Mouse (Mus musculus) liver, embryonic 12.5 days (tissue): ENCODE measurements around the gene Zzz3. TPM values are rescaled to one million over a fixed set of nuclear protein-coding genes. Genes with fewer than 3 reads are reported as not detected.
"Not testable (repeated sequence)": the region's sequence is repeated elsewhere in the genome, so short reads cannot be mapped to it uniquely, and the experiment has no call there.

Experiments used
- ATAC-seq: fragments of 200-750 bp; cut with Nextera tagmentation; 2 replicates; pipeline ENCODE4 v1.8.0; 2017; ENCODE audit warnings: moderate number of reproducible peaks, mild to moderate bottlenecking, moderate library complexity
- H3K27ac ChIP-seq: fragments of 300-500 bp; sonication (generic); 2 replicates; pipeline ENCODE4 v1.5.1; 2016; ENCODE audit warnings: mild to moderate bottlenecking
- H3K27me3 ChIP-seq: fragments of 300-500 bp; sonication (generic); replicated peaks from 2 replicates; pipeline ENCODE4 v1.6.1; 2016; ENCODE audit warnings: mild to moderate bottlenecking, moderate library complexity
- H3K36me3 ChIP-seq: fragments of 300-500 bp; sonication (generic); 2 replicates; pipeline ENCODE4 v1.6.1; 2016; ENCODE audit warnings: mild to moderate bottlenecking, moderate library complexity
- H3K4me1 ChIP-seq: fragments of 300-500 bp; sonication (generic); 2 replicates; pipeline ENCODE4 v1.6.1; 2016
- H3K4me2 ChIP-seq: fragments of 300-500 bp; sonication (generic); 2 replicates; pipeline ENCODE4 v1.6.1; 2016; ENCODE audit warnings: mild to moderate bottlenecking, moderate library complexity
- H3K4me3 ChIP-seq: fragments of 300-500 bp; sonication (generic); 2 replicates; pipeline ENCODE4 v1.5.1; 2016; ENCODE audit warnings: mild to moderate bottlenecking, moderate library complexity
- H3K9ac ChIP-seq: fragments of 300-500 bp; sonication (generic); 2 replicates; pipeline ENCODE4 v1.6.1; 2016; ENCODE audit warnings: mild to moderate bottlenecking, moderate library complexity
- H3K9me3 ChIP-seq: fragments of 300-500 bp; sonication (generic); replicated peaks from 2 replicates; pipeline ENCODE4 v1.6.1; 2016; ENCODE audit warnings: mild to moderate bottlenecking, moderate library complexity
- WGBS: fragments of 180-500 bp; shearing (Covaris S2); methylation state at CpG from one replicate; pipeline ENCODE4 v1.1.7; 2016; ENCODE audit not compliant: insufficient replicate concordance; 5-methylcytosine and 5-hydroxymethylcytosine counted together
- polyA plus RNA-seq: library from polyadenylated mRNA; unstranded; fragments of >200 nt; fragmentation: Nextera tagmentation; extraction: Ambion mirVana; gene quantifications from 2 replicates; pipeline ENCODE4 v1.2.1, GENCODE M21; 2016

Zzz3 gene
- polyA plus RNA-seq, 1 experiment from 2014 or later: 25.7 TPM

GRCm38 (mm10) chr3:152453163-152453562, 57.9 kb downstream of the Zzz3 start:
- H3K4me1 ChIP-seq: peaks cover 12% of the 10 kb centered on the region
- H3K9ac ChIP-seq: no peak overlapping the region
- H3K4me3 ChIP-seq: no peak overlapping the region
- H3K9me3 ChIP-seq: no peaks in the 10 kb centered on the region
- no peak for ATAC-seq
- H3K27me3 ChIP-seq: no peaks in the 10 kb centered on the region
- no peak overlapping the region for H3K4me2 ChIP-seq
- 80% methylated on average over 2 of the region's 4 CpGs for WGBS
- no peak overlapping the region for H3K27ac ChIP-seq
- H3K36me3 ChIP-seq: peaks cover 89% of the 10 kb centered on the region

GRCm38 (mm10) chr3:152457308-152458035, 62.2 kb downstream of the Zzz3 start:
- Histone ChIP-seq H3K4me3 (no peak overlapping the region), H3K9ac (no peak overlapping the region), H3K4me1 (peaks cover 12% of the 10 kb centered on the region), H3K27ac (no peak overlapping the region), H3K36me3 (peaks cover 77% of the 10 kb centered on the region), H3K27me3 (no peaks in the 10 kb centered on the region), H3K4me2 (no peak overlapping the region), H3K9me3 (no peaks in the 10 kb centered on the region)
- peak; percentile 78 for ATAC-seq
- 43% methylated on average over 2 of the region's 2 CpGs for WGBS

GRCm38 (mm10) chr3:152458875-152459274, 63.6 kb downstream of the Zzz3 start:
- H3K9ac ChIP-seq, H3K9me3 ChIP-seq, H3K4me2 ChIP-seq, H3K27me3 ChIP-seq, H3K27ac ChIP-seq, ATAC-seq, H3K4me3 ChIP-seq: not testable (repeated sequence)
- Histone ChIP-seq H3K36me3 (peaks cover 81% of the 10 kb centered on the region), H3K4me1 (peaks cover 12% of the 10 kb centered on the region)
- WGBS: 90% methylated on average over 4 of the region's 4 CpGs

GRCm38 (mm10) chr3:152460802-152461201, 65.5 kb downstream of the Zzz3 start:
- H3K27me3 ChIP-seq: no peaks in the 10 kb centered on the region
- no peak for ATAC-seq
- H3K4me1 ChIP-seq: peaks cover 12% of the 10 kb centered on the region
- H3K9me3 ChIP-seq: no peaks in the 10 kb centered on the region
- WGBS: 73% methylated on average over 4 of the region's 4 CpGs
- no peak overlapping the region for H3K4me3 ChIP-seq
- H3K9ac ChIP-seq: no peak overlapping the region
- peaks cover 62% of the 10 kb centered on the region for H3K36me3 ChIP-seq
- H3K27ac ChIP-seq: no peak overlapping the region
- no peak overlapping the region for H3K4me2 ChIP-seq

- Histone ChIP-seq H3K36me3 (peaks cover 49% of the 10 kb centered on the region), H3K4me1 (peaks cover 7% of the 10 kb centered on the region), H3K27me3 (no peaks in the 10 kb centered on the region), H3K4me3 (no peak overlapping the region), H3K4me2 (no peak overlapping the region), H3K9me3 (no peaks in the 10 kb centered on the region), H3K27ac (no peak overlapping the region), H3K9ac (no peak overlapping the region)
- no peak for ATAC-seq
- 84% methylated on average over 10 of the region's 10 CpGs for WGBS
Measured at GRCm38 (mm10) chr3:152462038-152462547, 66.8 kb downstream of the Zzz3 start.

GRCm38 (mm10) chr3:152462900-152463299, 67.6 kb downstream of the Zzz3 start:
- no peak overlapping the region for H3K27ac ChIP-seq
- no peak overlapping the region for H3K4me2 ChIP-seq
- no peaks in the 10 kb centered on the region for H3K4me1 ChIP-seq
- no peaks in the 10 kb centered on the region for H3K9me3 ChIP-seq
- no peak overlapping the region for H3K4me3 ChIP-seq
- H3K9ac ChIP-seq: no peak overlapping the region
- WGBS: 88% methylated on average over 10 of the region's 10 CpGs
- no peaks in the 10 kb centered on the region for H3K27me3 ChIP-seq
- peaks cover 42% of the 10 kb centered on the region for H3K36me3 ChIP-seq
- no peak for ATAC-seq

- H3K36me3 ChIP-seq: peaks cover 31% of the 10 kb centered on the region
- H3K4me2 ChIP-seq: no peak overlapping the region
- H3K27ac ChIP-seq: no peak overlapping the region
- H3K4me1 ChIP-seq: no peaks in the 10 kb centered on the region
- 81% methylated on average over 3 of the region's 3 CpGs for WGBS
- no peaks in the 10 kb centered on the region for H3K27me3 ChIP-seq
- no peak overlapping the region for H3K4me3 ChIP-seq
- no peak for ATAC-seq
- no peak overlapping the region for H3K9ac ChIP-seq
- H3K9me3 ChIP-seq: no peaks in the 10 kb centered on the region
Measured at GRCm38 (mm10) chr3:152464462-152464861, 69.2 kb downstream of the Zzz3 start.

- H3K9ac ChIP-seq: no peak overlapping the region
- WGBS: 86% methylated on average over 6 of the region's 6 CpGs
- no peak overlapping the region for H3K4me3 ChIP-seq
- H3K27me3 ChIP-seq: no peaks in the 10 kb centered on the region
- H3K4me1 ChIP-seq: no peaks in the 10 kb centered on the region
- no peak overlapping the region for H3K27ac ChIP-seq
- no peak overlapping the region for H3K4me2 ChIP-seq
- H3K9me3 ChIP-seq: no peaks in the 10 kb centered on the region
- no peak for ATAC-seq
- H3K36me3 ChIP-seq: peaks cover 26% of the 10 kb centered on the region
Measured at GRCm38 (mm10) chr3:152465338-152465737, 70.1 kb downstream of the Zzz3 start.

- Histone ChIP-seq H3K4me1 (no peaks in the 10 kb centered on the region), H3K9ac (no peak overlapping the region), H3K27me3 (no peaks in the 10 kb centered on the region), H3K4me3 (no peak overlapping the region), H3K27ac (no peak overlapping the region), H3K36me3 (peaks cover 16% of the 10 kb centered on the region), H3K4me2 (no peak overlapping the region), H3K9me3 (no peaks in the 10 kb centered on the region)
- WGBS: 60% methylated on average over 9 of the region's 9 CpGs
- peak; percentile 65; the same call in 1 of the 2 replicates for ATAC-seq
Measured at GRCm38 (mm10) chr3:152466849-152467248, 71.6 kb downstream of the Zzz3 start.

GRCm38 (mm10) chr3:152467312-152467711, 72.0 kb downstream of the Zzz3 start:
- H3K4me2 ChIP-seq: no peak overlapping the region
- no peaks in the 10 kb centered on the region for H3K4me1 ChIP-seq
- no peaks in the 10 kb centered on the region for H3K9me3 ChIP-seq
- 77% methylated on average over 4 of the region's 4 CpGs for WGBS
- H3K9ac ChIP-seq: no peak overlapping the region
- no peak overlapping the region for H3K4me3 ChIP-seq
- H3K27me3 ChIP-seq: no peaks in the 10 kb centered on the region
- no peak overlapping the region for H3K27ac ChIP-seq
- no peak for ATAC-seq
- H3K36me3 ChIP-seq: peaks cover 11% of the 10 kb centered on the region

- H3K27me3 ChIP-seq: no peaks in the 10 kb centered on the region
- WGBS: 83% methylated on average over 8 of the region's 8 CpGs
- H3K9me3 ChIP-seq: no peaks in the 10 kb centered on the region
- H3K4me2 ChIP-seq: no peak overlapping the region
- H3K9ac ChIP-seq: no peak overlapping the region
- H3K4me1 ChIP-seq: no peaks in the 10 kb centered on the region
- ATAC-seq: no peak
- no peak overlapping the region for H3K27ac ChIP-seq
- peaks cover 7% of the 10 kb centered on the region; the same call in 1 of the 2 replicates for H3K36me3 ChIP-seq
- no peak overlapping the region for H3K4me3 ChIP-seq
Measured at GRCm38 (mm10) chr3:152468032-152468431, 72.8 kb downstream of the Zzz3 start.

- Histone ChIP-seq H3K9ac (no peak overlapping the region), H3K4me1 (no peaks in the 10 kb centered on the region), H3K27ac (no peak overlapping the region), H3K36me3 (peaks cover under 1% of the 10 kb centered on the region; the same call in 1 of the 2 replicates), H3K4me2 (no peak overlapping the region), H3K27me3 (no peaks in the 10 kb centered on the region), H3K9me3 (no peaks in the 10 kb centered on the region), H3K4me3 (no peak overlapping the region)
- WGBS: 71% methylated on average over 12 of the region's 12 CpGs
- no peak for ATAC-seq
Measured at GRCm38 (mm10) chr3:152468569-152469041, 73.3 kb downstream of the Zzz3 start.
